Mouse (Mus musculus) CD4-positive, CD25-positive, alpha-beta regulatory T cell, adult 9 weeks (primary cell): ENCODE data around the gene Dmxl2. TPM values are rescaled to one million over a fixed set of nuclear protein-coding genes. Genes with fewer than 3 reads are reported as not detected.

Experiments used
- polyA plus RNA-seq: library from polyadenylated mRNA; unstranded; fragments of 100-300 nt; shearing (Covaris generic); gene quantifications from one replicate; pipeline ENCODE4 v1.2.1, GENCODE M21; 2017

The Dmxl2 gene
- 0.10 TPM for polyA plus RNA-seq

DNA sequence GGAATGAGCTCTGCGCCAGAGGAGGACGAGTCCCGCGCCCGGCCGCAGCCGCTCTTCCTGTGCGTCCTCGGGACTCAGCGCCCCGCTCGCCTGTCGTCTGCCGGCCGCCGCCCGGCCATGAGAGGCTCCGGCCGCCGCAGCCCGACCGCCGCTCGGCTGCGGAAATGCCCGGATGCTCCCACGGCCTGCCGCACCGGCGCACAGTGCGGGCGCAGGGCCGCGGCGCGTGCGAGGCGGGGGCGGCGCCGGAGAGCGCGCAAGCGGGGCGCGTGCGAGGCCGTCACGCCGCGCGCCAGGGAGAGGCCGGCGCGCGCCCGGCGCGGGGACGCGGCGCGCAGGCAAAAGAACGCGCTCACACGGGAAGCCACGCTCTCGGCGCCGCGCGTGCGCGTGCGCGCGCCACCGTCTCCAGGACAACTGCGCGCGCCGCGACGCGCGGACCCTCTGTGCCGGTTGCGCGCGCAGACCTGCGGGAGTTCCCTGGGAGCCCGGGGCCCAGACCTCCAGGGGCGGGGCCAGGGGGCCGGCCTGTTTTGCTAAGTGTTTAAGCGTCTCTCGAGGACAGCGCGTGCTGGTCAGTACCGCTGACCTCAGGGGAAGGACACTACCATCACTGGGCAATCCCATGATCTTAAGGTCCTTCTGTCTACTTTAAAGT is at the start of gene Dmxl2:
Gene Dmxl2 (minus strand): TSS at position 174 of the 658 bp plus-strand sequence.

GRCm38 (mm10) chr9:54538684-54539083 is 37.3 kb upstream of the Dmxl2 start, which contains the start of gene Sh2d7:
Gene Sh2d7 (plus strand): TSS chr9:54538984.

Other genes starting within 250 kb of the Dmxl2 start
- not detected for gene Cyp19a1, start 233.5 kb downstream of the Dmxl2 start, polyA plus RNA-seq
- not detected for gene Gldn, start 215.1 kb downstream of the Dmxl2 start, polyA plus RNA-seq
- not detected for gene Sh2d7, start 37.4 kb upstream of the Dmxl2 start, polyA plus RNA-seq
- 0.32 TPM for gene Cib2, start 58.6 kb upstream of the Dmxl2 start, polyA plus RNA-seq
- 106 TPM for gene Idh3a, start 84.7 kb upstream of the Dmxl2 start, polyA plus RNA-seq
- gene Acsbg1, start 160.2 kb upstream of the Dmxl2 start, polyA plus RNA-seq = 41.4 TPM
- 3.7 TPM for gene Dnaja4, start 197.2 kb upstream of the Dmxl2 start, polyA plus RNA-seq
- 105 TPM for gene Wdr61, start 232.9 kb upstream of the Dmxl2 start, polyA plus RNA-seq